Mouse (Mus musculus) forebrain, embryonic 11.5 days (tissue): ENCODE measurements around the gene Ccdc65. TPM values are rescaled to one million over a fixed set of nuclear protein-coding genes. Genes with fewer than 3 reads are reported as not detected.

ENCODE experiments used
- ATAC-seq: fragments of 200-750 bp; cut with Nextera tagmentation; replicated peaks from 2 replicates; pipeline ENCODE4 v1.8.0; 2017; ENCODE audit warnings: moderate TSS enrichment; ENCODE audit not compliant: low FRiP score
- DNase-seq: peaks from one replicate; pipeline ENCODE4 v3.0.0-alpha.2; 2017; ENCODE audit warnings: low spot score
- H3K27ac ChIP-seq: fragments of 300-500 bp; sonication (generic); 2 replicates; pipeline ENCODE4 v1.5.1; 2014; ENCODE audit warnings: low read depth, low read length
- H3K27me3 ChIP-seq: fragments of 300-500 bp; sonication (generic); 2 replicates; pipeline ENCODE4 v1.6.1; 2014; ENCODE audit warnings: mild to moderate bottlenecking, low read length, mixed read lengths; ENCODE audit not compliant: control insufficient read depth, insufficient read depth
- H3K36me3 ChIP-seq: fragments of 300-500 bp; sonication (generic); 2 replicates; pipeline ENCODE4 v1.6.1; 2014; ENCODE audit warnings: mild to moderate bottlenecking, low read length, moderate library complexity, mixed read lengths; ENCODE audit not compliant: control insufficient read depth, insufficient read depth
- H3K4me1 ChIP-seq: fragments of 300-500 bp; sonication (generic); replicated peaks from 2 replicates; pipeline ENCODE4 v1.6.1; 2014; ENCODE audit warnings: low read length, mixed read lengths; ENCODE audit not compliant: control insufficient read depth, insufficient read depth
- H3K4me2 ChIP-seq: fragments of 300-500 bp; sonication (generic); 2 replicates; pipeline ENCODE4 v1.6.1; 2014; ENCODE audit warnings: low read depth, mild to moderate bottlenecking, low read length, moderate library complexity, mixed read lengths; ENCODE audit not compliant: severe bottlenecking
- H3K4me3 ChIP-seq: fragments of 300-500 bp; sonication (generic); 2 replicates; pipeline ENCODE4 v1.5.1; 2014; ENCODE audit warnings: low read depth, low read length
- H3K9ac ChIP-seq: fragments of 300-500 bp; sonication (generic); 2 replicates; pipeline ENCODE4 v1.6.1; 2014; ENCODE audit warnings: low read length
- H3K9me3 ChIP-seq: fragments of 300-500 bp; sonication (generic); 2 replicates; pipeline ENCODE4 v1.6.1; 2016; ENCODE audit warnings: low read length, mixed read lengths; ENCODE audit not compliant: control insufficient read depth
- WGBS: fragments of 180-500 bp; shearing (Covaris S2); extraction: QIAGEN DNeasy Blood & Tissue Kit; methylation state at CpG from one replicate; pipeline ENCODE4 v1.1.7; 2014; 5-methylcytosine and 5-hydroxymethylcytosine counted together
- polyA plus RNA-seq: library from polyadenylated mRNA; unstranded; fragments of >200 nt; fragmentation: Nextera tagmentation; extraction: Ambion mirVana; gene quantifications from 2 replicates; pipeline ENCODE4 v1.2.1, GENCODE M21; 2014

Ccdc65 gene
- polyA plus RNA-seq, 1 experiment from 2014 or later, result 0.92 TPM

DNA sequence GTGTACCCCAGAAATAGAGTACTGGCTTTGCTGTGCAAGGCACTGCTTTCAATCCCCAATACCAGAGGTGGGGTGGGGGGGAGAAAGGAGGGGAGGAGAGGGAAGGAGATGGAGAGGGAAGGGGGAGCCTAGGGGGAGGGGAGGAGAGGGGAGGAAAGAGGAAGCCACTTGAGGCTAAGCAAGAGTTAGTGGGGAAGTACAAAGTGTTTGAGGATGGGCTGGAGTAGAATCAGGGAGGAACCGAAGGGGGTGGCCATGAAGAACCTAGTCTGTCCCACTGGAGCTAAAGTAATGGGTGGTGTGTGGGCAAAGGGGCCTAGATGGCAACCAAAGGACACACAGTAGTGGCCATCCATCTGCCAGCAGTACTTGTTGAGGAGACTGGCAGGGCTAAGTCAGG lies 24.3 kb upstream of the Ccdc65 start:
- no peak overlapping the region for H3K9ac ChIP-seq
- no peak overlapping the region for H3K27ac ChIP-seq
- no peak for ATAC-seq
- no peak overlapping the region for H3K4me3 ChIP-seq
- no peaks in the 10 kb centered on the region for H3K4me1 ChIP-seq
- no peak for DNase-seq
- H3K36me3 ChIP-seq, result no peaks in the 10 kb centered on the region
- H3K9me3 ChIP-seq, result no peaks in the 10 kb centered on the region
- no peak overlapping the region for H3K4me2 ChIP-seq
- H3K27me3 ChIP-seq, result no peaks in the 10 kb centered on the region; the same call in 1 of the 2 replicates
- WGBS, result 94% methylated on average over 1 of the region's 1 CpGs

DNA sequence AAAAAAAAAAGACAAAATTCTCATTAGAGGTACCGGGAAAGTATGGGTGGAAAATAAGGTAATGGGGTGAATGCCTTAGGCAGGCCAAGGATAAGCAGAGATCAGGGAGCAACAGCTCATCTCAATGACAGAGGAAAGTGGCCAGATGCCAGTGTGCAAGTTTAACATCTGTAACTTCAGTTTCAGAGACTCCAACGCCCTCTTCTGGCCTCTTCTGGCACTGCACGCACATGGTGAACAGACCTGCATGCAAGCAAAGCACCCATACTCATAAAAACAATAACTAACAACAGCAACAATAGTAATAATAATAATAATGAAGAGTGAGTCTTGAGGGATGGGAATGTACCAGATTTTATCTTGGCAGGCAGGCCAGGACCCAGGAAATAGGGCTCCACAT lies 22.1 kb upstream of the Ccdc65 start:
- Histone ChIP-seq H3K9me3 (no peaks in the 10 kb centered on the region), H3K4me2 (no peak overlapping the region), H3K4me1 (peaks cover 5% of the 10 kb centered on the region; the same call in 1 of the 2 replicates), H3K36me3 (no peaks in the 10 kb centered on the region), H3K4me3 (no peak overlapping the region), H3K27ac (no peak overlapping the region), H3K9ac (no peak overlapping the region), H3K27me3 (no peaks in the 10 kb centered on the region)
- WGBS, result 70% methylated on average over 3 of the region's 3 CpGs
- ATAC-seq, result no peak
- no peak for DNase-seq

DNA sequence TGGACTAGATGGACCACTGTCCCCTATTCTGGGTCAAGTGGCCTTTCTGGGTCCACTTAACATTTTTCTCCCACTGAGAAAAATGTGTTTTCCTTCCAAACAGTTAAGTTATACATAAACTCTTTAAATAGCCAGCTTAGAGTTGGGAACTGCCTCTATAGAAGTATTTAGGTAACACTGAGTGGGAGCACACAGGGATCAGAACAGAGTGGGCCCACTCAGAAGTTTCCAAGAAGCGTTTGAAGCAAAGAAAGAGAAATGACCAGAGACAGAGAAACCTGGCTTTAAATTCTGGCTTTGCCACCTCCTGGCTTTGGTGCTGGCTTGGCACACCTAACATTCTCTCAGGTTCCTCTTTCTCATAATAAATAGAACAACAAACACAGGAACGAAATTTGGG lies 18.3 kb upstream of the Ccdc65 start:
- WGBS, result 88% methylated on average over 2 of the region's 2 CpGs
- Histone ChIP-seq H3K9me3 (no peaks in the 10 kb centered on the region), H3K27me3 (no peaks in the 10 kb centered on the region), H3K4me2 (no peak overlapping the region), H3K4me3 (no peak overlapping the region), H3K9ac (no peak overlapping the region), H3K4me1 (peaks cover 13% of the 10 kb centered on the region), H3K36me3 (no peaks in the 10 kb centered on the region), H3K27ac (no peak overlapping the region)
- DNase-seq (no peak), ATAC-seq (no peak)

DNA sequence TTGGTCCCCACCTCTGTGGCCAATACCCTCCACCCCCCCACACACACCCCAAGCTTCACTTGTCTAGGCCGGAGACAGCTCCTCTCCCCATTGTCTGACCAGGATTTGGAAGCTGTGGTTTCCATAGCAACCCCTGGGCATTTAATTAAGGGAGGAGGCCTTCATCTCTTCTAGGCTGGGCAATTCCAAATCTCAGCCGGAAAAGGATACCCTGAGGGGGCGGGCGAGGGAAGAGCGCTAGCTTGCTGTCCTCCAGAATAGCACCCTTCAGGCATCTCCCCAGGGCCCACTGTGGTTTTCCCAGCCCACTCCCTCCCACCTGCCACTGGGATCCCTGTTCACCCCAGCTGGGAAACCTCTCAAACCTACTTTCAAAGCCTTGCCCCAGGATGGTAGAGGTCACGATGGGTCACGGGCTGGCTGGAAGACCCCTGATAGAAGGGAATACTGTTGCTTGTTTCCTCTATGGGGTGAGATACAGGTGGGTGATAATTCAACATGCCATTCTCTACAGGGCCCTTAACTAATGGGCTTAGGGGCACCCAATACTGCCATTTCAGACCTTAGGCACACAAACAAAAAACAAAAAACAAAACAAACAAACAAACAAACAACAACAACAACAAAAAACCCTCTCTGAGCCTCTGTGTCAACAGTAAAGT lies 16.4 kb upstream of the Ccdc65 start:
- Histone ChIP-seq H3K27ac (peak overlapping the region; percentile 26; the same call in 1 of the 2 replicates), H3K36me3 (no peaks in the 10 kb centered on the region), H3K9me3 (no peaks in the 10 kb centered on the region), H3K4me1 (peaks cover 13% of the 10 kb centered on the region), H3K4me3 (no peak overlapping the region), H3K4me2 (peak overlapping the region; percentile 22), H3K9ac (no peak overlapping the region), H3K27me3 (no peaks in the 10 kb centered on the region)
- ATAC-seq (peak; percentile 80), DNase-seq (peak; percentile 73)
- WGBS, result 4% methylated on average over 7 of the region's 7 CpGs

DNA sequence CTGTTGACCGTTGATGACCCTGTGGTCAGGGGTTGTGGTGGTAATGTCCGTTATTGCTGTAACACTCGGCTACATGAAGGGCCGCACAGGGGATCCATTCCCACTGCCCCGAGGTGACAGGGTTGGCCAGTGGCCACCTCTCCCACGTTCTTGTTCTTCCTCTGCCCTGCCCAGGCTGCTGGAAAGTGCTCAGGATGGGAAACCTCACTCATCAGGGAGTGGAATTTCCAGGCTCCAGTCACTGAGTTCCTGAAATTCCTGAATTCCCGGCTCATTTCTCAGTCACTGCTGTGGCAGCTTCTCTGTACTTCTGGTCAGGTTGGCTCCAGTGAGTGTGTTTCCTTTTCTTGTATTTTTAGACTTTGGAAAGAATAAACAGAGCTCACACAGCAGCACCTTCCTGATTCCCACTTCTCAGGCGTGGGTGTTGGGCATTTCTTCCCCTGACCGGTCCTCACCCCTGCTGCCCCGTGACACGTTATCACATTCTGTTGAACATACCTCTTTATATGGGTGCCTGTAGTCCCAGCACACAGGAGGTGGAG lies 15.8 kb upstream of the Ccdc65 start:
- Histone ChIP-seq H3K4me3 (no peak overlapping the region), H3K4me2 (no peak overlapping the region), H3K4me1 (peaks cover 13% of the 10 kb centered on the region), H3K27me3 (no peaks in the 10 kb centered on the region), H3K27ac (no peak overlapping the region), H3K36me3 (no peaks in the 10 kb centered on the region), H3K9ac (no peak overlapping the region), H3K9me3 (no peaks in the 10 kb centered on the region)
- 57% methylated on average over 11 of the region's 11 CpGs for WGBS
- DNase-seq (no peak), ATAC-seq (no peak)

DNA sequence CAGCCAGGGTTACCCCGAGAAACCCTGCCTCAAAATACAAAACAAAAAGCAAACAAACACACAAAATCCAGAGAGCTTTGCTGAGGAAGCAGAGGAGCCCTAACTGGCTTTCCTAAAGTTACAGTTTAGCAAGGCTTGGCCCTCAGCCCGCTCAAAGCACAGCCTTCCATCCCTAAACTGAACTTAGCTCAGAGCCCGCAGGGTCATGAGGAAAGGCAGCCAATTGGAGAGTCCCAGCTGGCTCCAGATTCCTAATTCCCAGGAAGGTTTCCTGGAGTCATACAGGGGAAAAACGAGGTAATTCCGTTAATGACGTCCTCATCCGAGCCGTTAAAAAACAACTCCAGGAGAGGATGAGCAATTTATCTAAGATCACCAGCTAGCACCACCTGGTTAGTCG lies 12.3 kb upstream of the Ccdc65 start:
- H3K9me3 ChIP-seq, result no peaks in the 10 kb centered on the region
- no peak overlapping the region for H3K4me2 ChIP-seq
- no peaks in the 10 kb centered on the region for H3K36me3 ChIP-seq
- WGBS, result 60% methylated on average over 9 of the region's 9 CpGs
- DNase-seq (no peak), ATAC-seq (no peak)
- no peak overlapping the region for H3K4me3 ChIP-seq
- peaks cover 11% of the 10 kb centered on the region for H3K27me3 ChIP-seq
- peaks cover 17% of the 10 kb centered on the region for H3K4me1 ChIP-seq
- no peak overlapping the region for H3K27ac ChIP-seq
- no peak overlapping the region for H3K9ac ChIP-seq

DNA sequence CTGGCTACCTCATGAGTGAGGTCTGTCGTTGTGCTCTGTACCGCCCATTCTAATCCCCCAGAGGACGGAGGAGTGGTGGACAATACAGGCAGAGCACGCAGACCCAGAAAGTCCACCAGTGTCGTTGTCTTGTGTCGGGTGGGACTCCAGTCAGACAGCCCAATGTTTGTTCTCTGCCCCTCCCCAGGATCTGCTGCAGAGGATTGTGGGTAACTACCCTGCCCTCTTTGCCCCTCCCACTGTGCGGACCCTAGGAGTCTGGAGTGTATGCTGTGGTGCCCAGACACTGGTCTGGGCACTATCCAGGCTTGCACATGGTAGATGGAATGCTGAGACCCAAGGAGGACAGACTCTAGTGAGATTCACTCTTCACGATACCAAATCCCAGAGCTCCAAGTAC lies 11.8 kb upstream of the Ccdc65 start:
- WGBS, result 58% methylated on average over 8 of the region's 8 CpGs
- H3K27me3 ChIP-seq, result peaks cover 14% of the 10 kb centered on the region

DNA sequence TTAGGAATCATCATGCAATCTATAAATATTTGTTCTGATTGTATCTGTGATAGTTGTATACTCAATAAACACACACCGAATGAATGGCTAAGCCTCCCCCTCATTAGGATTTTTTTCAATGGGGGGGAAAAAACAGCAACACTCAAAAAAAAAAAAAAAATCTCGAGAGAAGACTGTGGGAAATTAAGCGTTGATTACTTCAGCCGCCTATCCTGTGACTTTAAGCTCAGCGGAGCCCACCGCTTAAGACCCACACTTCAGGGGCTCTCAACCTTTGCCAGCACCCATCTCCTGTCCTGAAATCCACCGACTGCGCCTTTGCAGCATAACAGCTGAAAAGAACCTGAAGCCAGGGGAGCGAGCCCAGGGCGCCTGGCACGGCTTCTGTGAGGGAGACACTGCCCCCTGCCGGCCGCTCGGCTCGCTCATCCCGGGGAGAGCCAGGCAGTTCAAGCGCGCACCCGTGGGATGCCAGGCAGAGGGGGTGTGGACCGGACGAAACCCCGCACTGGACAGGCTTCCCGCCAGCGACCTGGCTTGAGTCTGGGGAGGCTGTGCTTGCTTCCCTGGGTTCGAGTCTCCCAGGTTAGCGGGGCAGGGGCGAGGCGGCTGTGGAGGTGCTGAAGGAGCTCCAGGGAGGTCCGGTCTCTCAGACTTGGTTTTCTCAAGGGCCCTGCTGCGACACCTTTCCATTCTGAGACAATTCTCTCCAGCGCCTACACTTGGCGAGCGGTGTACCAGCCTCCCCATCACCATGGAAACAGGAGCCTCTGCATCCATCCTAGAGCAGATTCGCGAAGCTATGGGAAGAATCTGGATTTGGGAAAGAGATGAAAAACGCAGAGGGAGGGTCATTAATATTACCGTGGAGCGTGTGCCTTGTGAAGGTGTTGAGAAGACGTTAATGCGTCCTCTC lies 8.6 kb upstream of the Ccdc65 start:
- Histone ChIP-seq H3K9me3 (no peaks in the 10 kb centered on the region), H3K9ac (no peak overlapping the region; the same call in 1 of the 2 replicates), H3K27me3 (peaks cover 19% of the 10 kb centered on the region), H3K4me3 (peak overlapping the region; percentile 27), H3K36me3 (no peaks in the 10 kb centered on the region), H3K27ac (no peak overlapping the region), H3K4me1 (peaks cover 7% of the 10 kb centered on the region; the same call in 1 of the 2 replicates), H3K4me2 (peak overlapping the region; percentile 64)
- DNase-seq (peak; percentile 95), ATAC-seq (peak; percentile 71)
- WGBS, result 7% methylated on average over 40 of the region's 40 CpGs

More for the DNA sequence above, 11.8 kb upstream of the Ccdc65 start:
- H3K9me3 ChIP-seq, result no peaks in the 10 kb centered on the region
- no peak overlapping the region for H3K9ac ChIP-seq
- DNase-seq, result no peak
- H3K4me3 ChIP-seq, result no peak overlapping the region
- H3K4me1 ChIP-seq, result peaks cover 13% of the 10 kb centered on the region
- H3K27ac ChIP-seq, result no peak overlapping the region
- ATAC-seq, result no peak
- H3K4me2 ChIP-seq, result no peak overlapping the region
- H3K36me3 ChIP-seq, result no peaks in the 10 kb centered on the region
